Mouse (Mus musculus): ENCODE results near the gene Psma6.

Gene Psma6

DNA sequence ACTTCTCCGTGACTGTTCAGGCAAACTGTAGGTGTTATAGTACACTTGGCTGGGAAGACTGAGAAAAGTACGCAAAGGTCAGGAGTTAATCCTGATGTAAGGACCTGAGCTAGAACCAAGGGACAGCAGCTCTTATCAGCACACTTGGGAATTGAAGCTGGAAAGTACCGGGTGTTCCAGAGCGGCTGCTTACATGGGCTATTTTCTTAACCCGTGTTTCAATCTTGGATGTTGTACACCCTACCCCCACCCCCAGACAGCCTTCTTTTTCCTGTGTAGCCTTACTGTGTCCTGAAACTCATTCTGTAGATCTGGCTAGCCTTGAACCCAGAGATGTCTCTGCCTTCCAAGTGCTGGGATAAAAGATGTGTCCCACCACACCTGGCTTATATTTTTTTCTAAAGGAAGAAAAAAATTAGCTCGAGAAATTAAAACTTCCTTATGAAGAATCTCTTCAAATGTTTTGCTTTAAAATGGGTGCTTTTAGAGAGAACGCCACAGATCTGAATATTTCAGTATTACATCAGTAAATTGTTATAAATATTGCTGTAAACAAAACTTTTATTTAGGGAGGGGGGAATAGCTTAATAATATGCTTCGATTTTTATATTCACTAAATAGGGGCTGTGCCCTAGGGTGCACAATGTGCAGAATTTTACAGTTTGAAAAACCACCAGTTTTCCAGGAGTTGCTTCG lies 13.7 kb downstream of the Psma6 start:
- Histone ChIP-seq H3K9me3 (ENCODE audit: low read length) (no peaks in the 10 kb centered on the region), H3K4me1 (replicated peaks; ENCODE audit: low read depth, low read length) (peaks cover 51% of the 10 kb centered on the region), H3K27me3 (ENCODE audit: insufficient read depth, low read length) (no peaks in the 10 kb centered on the region), H3K36me3 (ENCODE audit: insufficient read depth, low read length) (peaks cover 17% of the 10 kb centered on the region; the same call in 1 of the 2 replicates), H3K4me3 (replicated peaks; ENCODE audit: low read length) (peak overlapping the region; percentile 97)
- TF ChIP-seq POU5F1 (IDR thresholded peaks at IDR 0.05; ENCODE audit: borderline replicate concordance, low read length) (no peak), NANOG (IDR thresholded peaks at IDR 0.05; ENCODE audit: borderline replicate concordance, low read length) (no peak), CTCF (conservative IDR thresholded peaks at IDR 0.05; ENCODE audit: low read length) (no peak)

DNA sequence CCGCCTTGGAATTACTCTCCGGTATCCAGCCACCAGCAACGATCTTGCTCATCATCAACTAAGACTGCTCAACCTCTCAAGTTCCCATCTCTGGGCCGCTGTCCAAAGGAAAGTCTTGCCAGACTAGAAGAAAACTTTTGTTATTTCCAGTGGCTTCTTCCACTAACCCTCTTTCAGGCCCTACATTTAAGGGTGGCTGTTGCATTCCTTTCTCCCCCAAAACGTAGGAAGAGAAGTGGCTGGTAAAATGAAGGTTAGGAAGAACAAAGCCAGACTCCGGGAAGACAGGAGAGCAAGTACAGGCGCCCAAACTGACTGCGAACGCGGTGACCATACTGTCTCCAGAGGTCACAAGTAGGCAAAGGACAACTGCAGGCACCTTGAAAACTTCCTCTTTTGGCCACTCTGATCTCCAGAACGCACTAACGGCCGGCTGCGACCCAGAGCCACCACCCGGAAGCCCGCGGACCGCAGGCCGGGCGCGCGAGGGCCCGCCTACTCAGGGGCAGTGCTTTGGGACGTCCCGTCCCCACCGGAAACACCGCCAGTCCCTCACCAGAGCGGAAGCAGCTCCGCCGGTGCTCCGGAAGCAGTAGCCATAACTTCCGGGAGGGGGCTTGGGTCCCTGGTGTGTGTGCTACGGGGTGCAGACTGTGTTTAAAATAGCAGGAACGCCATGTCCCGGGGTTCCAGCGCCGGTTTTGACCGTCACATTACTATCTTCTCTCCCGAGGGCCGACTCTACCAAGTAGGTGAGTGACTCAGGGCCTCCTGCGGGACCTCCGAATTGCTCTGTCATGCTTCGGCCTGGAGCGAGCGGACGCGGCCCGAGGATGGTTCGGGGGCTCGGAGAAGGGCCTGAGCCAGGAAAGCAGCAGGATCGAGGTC lies 14.5 kb downstream of the Psma6 start:
- no peak for TF ChIP-seq CTCF (conservative IDR thresholded peaks at IDR 0.05; ENCODE audit: low read length)
- no peak for TF ChIP-seq POU5F1 (IDR thresholded peaks at IDR 0.05; ENCODE audit: borderline replicate concordance, low read length)
- TF ChIP-seq NANOG (IDR thresholded peaks at IDR 0.05; ENCODE audit: borderline replicate concordance, low read length): no peak
- Histone ChIP-seq H3K4me3 (replicated peaks; ENCODE audit: low read length) (peak overlapping the region; percentile 97), H3K4me1 (replicated peaks; ENCODE audit: low read depth, low read length) (peaks cover 59% of the 10 kb centered on the region), H3K9me3 (ENCODE audit: low read length) (no peaks in the 10 kb centered on the region), H3K36me3 (ENCODE audit: insufficient read depth, low read length) (peaks cover 20% of the 10 kb centered on the region), H3K27me3 (ENCODE audit: insufficient read depth, low read length) (no peaks in the 10 kb centered on the region)

DNA sequence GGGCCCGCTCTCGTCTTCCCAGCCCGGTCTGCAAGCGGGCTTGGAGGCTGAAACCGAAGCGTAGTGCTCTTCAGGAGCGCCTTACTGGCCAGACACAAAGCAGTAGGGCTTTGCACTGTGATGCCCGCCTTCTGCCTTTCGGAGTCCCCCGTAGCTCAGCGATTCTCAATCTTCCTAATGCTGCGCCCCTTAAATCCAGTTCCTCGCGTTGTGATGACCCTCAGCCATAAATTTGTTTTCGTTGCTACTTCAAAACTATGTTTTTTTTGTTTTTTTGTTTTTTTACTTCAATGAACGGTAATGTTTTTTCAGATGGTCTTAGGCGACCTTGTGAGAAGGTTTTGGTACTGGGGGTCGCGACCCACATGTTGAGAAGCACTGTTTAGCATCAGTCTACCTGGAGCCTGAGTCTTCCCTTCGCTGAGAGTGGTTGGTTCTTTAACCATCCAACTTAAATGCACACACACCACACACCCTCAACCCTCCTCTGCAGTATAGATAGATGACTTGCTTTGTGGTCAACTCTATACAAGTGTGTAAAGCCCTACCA lies 15.2 kb downstream of the Psma6 start:
- Histone ChIP-seq H3K9me3 (ENCODE audit: low read length) (no peaks in the 10 kb centered on the region), H3K27me3 (ENCODE audit: insufficient read depth, low read length) (no peaks in the 10 kb centered on the region), H3K4me3 (replicated peaks; ENCODE audit: low read length) (peak overlapping the region; percentile 97), H3K4me1 (replicated peaks; ENCODE audit: low read depth, low read length) (peaks cover 66% of the 10 kb centered on the region), H3K36me3 (ENCODE audit: insufficient read depth, low read length) (peaks cover 27% of the 10 kb centered on the region)
- TF ChIP-seq CTCF (conservative IDR thresholded peaks at IDR 0.05; ENCODE audit: low read length) (no peak), NANOG (IDR thresholded peaks at IDR 0.05; ENCODE audit: borderline replicate concordance, low read length) (no peak), POU5F1 (IDR thresholded peaks at IDR 0.05; ENCODE audit: borderline replicate concordance, low read length) (no peak)

GRCm38 (mm10) chr12:55407888-55408287 lies 23.9 kb downstream of the Psma6 start:
- Histone ChIP-seq H3K36me3 (ENCODE audit: insufficient read depth, low read length) (peaks cover 73% of the 10 kb centered on the region), H3K4me3 (replicated peaks; ENCODE audit: low read length) (no peak overlapping the region), H3K27me3 (ENCODE audit: insufficient read depth, low read length) (no peaks in the 10 kb centered on the region), H3K4me1 (replicated peaks; ENCODE audit: low read depth, low read length) (peaks cover 20% of the 10 kb centered on the region), H3K9me3 (ENCODE audit: low read length) (no peaks in the 10 kb centered on the region)
- TF ChIP-seq NANOG (IDR thresholded peaks at IDR 0.05; ENCODE audit: borderline replicate concordance, low read length): no peak
- TF ChIP-seq CTCF (conservative IDR thresholded peaks at IDR 0.05; ENCODE audit: low read length): no peak

DNA sequence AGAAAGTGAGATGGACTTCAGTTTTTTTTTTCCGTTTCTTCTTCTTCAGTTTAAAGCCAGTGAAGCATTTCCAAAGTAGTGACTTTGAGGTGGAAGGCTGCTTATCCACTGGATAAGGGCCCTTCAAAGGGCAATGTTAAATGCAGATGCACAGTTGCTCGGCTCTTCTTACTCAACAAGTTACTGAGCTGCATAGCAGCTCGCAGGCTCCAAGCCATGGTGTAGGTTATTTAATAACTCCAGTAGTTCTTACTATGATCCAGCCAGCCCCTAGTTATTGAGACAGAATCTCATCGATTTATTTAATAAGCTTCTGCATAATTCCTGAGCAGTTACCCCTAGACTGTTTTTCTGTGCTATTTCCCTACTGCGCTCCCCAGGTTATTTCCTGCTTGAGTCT lies 31.2 kb downstream of the Psma6 start:
- peaks cover 10% of the 10 kb centered on the region for H3K4me1 ChIP-seq (replicated peaks; ENCODE audit: low read depth, low read length)
- TF ChIP-seq POU5F1 (IDR thresholded peaks at IDR 0.05; ENCODE audit: borderline replicate concordance, low read length) (no peak), CTCF (conservative IDR thresholded peaks at IDR 0.05; ENCODE audit: low read length) (no peak), NANOG (IDR thresholded peaks at IDR 0.05; ENCODE audit: borderline replicate concordance, low read length) (no peak)
- peaks cover 85% of the 10 kb centered on the region for H3K36me3 ChIP-seq (ENCODE audit: insufficient read depth, low read length)
- no peaks in the 10 kb centered on the region for H3K9me3 ChIP-seq (ENCODE audit: low read length)
- no peaks in the 10 kb centered on the region for H3K27me3 ChIP-seq (ENCODE audit: insufficient read depth, low read length)
- no peak overlapping the region for H3K4me3 ChIP-seq (replicated peaks; ENCODE audit: low read length)

DNA sequence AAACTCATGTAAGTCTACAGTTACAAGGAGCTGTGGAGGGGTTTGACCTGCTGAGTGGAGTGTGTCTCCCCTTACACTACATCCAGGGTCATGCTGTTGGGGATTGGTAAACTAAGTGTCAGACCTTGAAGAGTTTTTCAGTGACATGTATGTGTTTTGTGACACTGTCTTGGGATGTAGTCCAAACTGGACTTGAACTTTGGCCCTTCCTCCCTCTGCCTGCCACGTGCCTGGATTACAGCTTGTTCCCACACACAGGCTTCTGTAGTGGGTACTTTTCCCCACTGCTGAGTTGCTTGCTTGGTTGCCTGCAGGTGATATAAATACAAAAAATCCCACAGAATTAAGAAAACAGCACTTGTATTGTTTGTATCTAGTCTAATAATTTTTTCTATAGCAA lies 31.7 kb downstream of the Psma6 start:
- Histone ChIP-seq H3K36me3 (ENCODE audit: insufficient read depth, low read length) (peaks cover 80% of the 10 kb centered on the region), H3K9me3 (ENCODE audit: low read length) (no peaks in the 10 kb centered on the region), H3K4me1 (replicated peaks; ENCODE audit: low read depth, low read length) (peaks cover 14% of the 10 kb centered on the region), H3K27me3 (ENCODE audit: insufficient read depth, low read length) (no peaks in the 10 kb centered on the region), H3K4me3 (replicated peaks; ENCODE audit: low read length) (no peak overlapping the region)
- no peak for TF ChIP-seq CTCF (conservative IDR thresholded peaks at IDR 0.05; ENCODE audit: low read length)
- TF ChIP-seq NANOG (IDR thresholded peaks at IDR 0.05; ENCODE audit: borderline replicate concordance, low read length): no peak

DNA sequence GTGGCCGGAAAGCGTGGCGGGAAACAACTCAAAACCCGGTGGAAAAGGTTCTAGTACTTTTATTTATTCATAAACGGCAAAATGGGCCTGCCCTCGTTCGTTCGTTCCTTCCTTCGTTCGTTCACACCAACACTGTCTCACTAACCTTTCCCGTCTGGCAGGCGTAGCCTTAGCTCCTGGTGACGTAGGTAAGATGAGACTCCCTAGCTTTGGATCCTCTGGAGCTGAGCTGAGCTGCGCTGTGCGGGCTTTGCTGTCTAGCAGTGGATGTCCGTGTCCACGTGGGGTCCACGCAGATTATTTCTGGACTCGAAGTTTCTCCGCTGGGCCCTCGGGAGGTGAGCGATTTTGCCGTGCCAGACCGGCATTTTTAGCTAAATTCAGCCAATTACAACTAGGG lies 36.2 kb downstream of the Psma6 start:
- Histone ChIP-seq H3K27me3 (ENCODE audit: insufficient read depth, low read length) (no peaks in the 10 kb centered on the region), H3K4me3 (replicated peaks; ENCODE audit: low read length) (peak overlapping the region; percentile 69), H3K9me3 (ENCODE audit: low read length) (no peaks in the 10 kb centered on the region), H3K4me1 (replicated peaks; ENCODE audit: low read depth, low read length) (peaks cover 27% of the 10 kb centered on the region), H3K36me3 (ENCODE audit: insufficient read depth, low read length) (peaks cover 40% of the 10 kb centered on the region)
- TF ChIP-seq POU5F1 (IDR thresholded peaks at IDR 0.05; ENCODE audit: borderline replicate concordance, low read length): no peak
- TF ChIP-seq CTCF (conservative IDR thresholded peaks at IDR 0.05; ENCODE audit: low read length): no peak
- no peak for TF ChIP-seq NANOG (IDR thresholded peaks at IDR 0.05; ENCODE audit: borderline replicate concordance, low read length)

GRCm38 (mm10) chr12:55422057-55422456 lies 38.0 kb downstream of the Psma6 start:
- Histone ChIP-seq H3K4me1 (replicated peaks; ENCODE audit: low read depth, low read length) (peaks cover 27% of the 10 kb centered on the region), H3K27me3 (ENCODE audit: insufficient read depth, low read length) (no peaks in the 10 kb centered on the region), H3K36me3 (ENCODE audit: insufficient read depth, low read length) (peaks cover 21% of the 10 kb centered on the region), H3K4me3 (replicated peaks; ENCODE audit: low read length) (no peak overlapping the region), H3K9me3 (ENCODE audit: low read length) (no peaks in the 10 kb centered on the region)
- TF ChIP-seq POU5F1 (IDR thresholded peaks at IDR 0.05; ENCODE audit: borderline replicate concordance, low read length) (no peak), NANOG (IDR thresholded peaks at IDR 0.05; ENCODE audit: borderline replicate concordance, low read length) (no peak), CTCF (conservative IDR thresholded peaks at IDR 0.05; ENCODE audit: low read length) (no peak)

Measured in E14TG2a.4 (cell line).